Mouse (Mus musculus) hindbrain, embryonic 10.5 days (tissue): ENCODE measurements around the gene Bmp8a. TPM values are rescaled to one million over a fixed set of nuclear protein-coding genes. Genes with fewer than 3 reads are reported as not detected.

Experiments
- polyA plus RNA-seq: library from polyadenylated mRNA; unstranded; fragments of >200 nt; fragmentation: Nextera tagmentation; extraction: Ambion mirVana; gene quantifications from 2 replicates; pipeline ENCODE4 v1.2.1, GENCODE M21; 2016

Bmp8a gene
- polyA plus RNA-seq, 1 experiment from 2014 or later, result 0.08 TPM

Other genes with a start within 250 kb of the Bmp8a start
- gene Bmp8b, start 238.1 kb downstream of the Bmp8a start, polyA plus RNA-seq, result 0.25 and 0.60 TPM in 2 replicates
- not detected in 2 replicates for gene Oxct2b, start 227.0 kb downstream of the Bmp8a start, polyA plus RNA-seq
- gene Ppie, start 203.3 kb downstream of the Bmp8a start, polyA plus RNA-seq, result 114 and 127 TPM in 2 replicates
- 0.41 and 0.52 TPM in 2 replicates for gene Hpcal4, start 160.0 kb downstream of the Bmp8a start, polyA plus RNA-seq
- not detected in 2 replicates for gene Nt5c1a, start 141.7 kb downstream of the Bmp8a start, polyA plus RNA-seq
- 11.5 and 21.7 TPM in 2 replicates for gene Heyl, start 109.7 kb downstream of the Bmp8a start, polyA plus RNA-seq
- 36.2 and 51.2 TPM in 2 replicates for gene Pabpc4, start 80.9 kb downstream of the Bmp8a start, polyA plus RNA-seq
- not detected in 2 replicates for gene Oxct2a, start 19.6 kb downstream of the Bmp8a start, polyA plus RNA-seq